Mouse (Mus musculus) adrenal gland, postnatal 14 days (tissue): Measurements from ENCODE around the gene Btbd16. TPM values are rescaled to one million over a fixed set of nuclear protein-coding genes. Genes with fewer than 3 reads are reported as not detected.
A peak's percentile ranks its signal among the peaks of the same experiment; 100 is the strongest.

Experiments
- DNase-seq: peaks from one replicate; pipeline ENCODE4 v3.0.0; 2021; ENCODE audit warnings: mixed read lengths
- total RNA-seq: library from RNA; stranded (reverse); gene quantifications from 2 replicates; pipeline ENCODE4 v1.2.3, GENCODE M21; 2021

The Btbd16 gene
- total RNA-seq, 1 experiment from 2014 or later, result not detected

DNA sequence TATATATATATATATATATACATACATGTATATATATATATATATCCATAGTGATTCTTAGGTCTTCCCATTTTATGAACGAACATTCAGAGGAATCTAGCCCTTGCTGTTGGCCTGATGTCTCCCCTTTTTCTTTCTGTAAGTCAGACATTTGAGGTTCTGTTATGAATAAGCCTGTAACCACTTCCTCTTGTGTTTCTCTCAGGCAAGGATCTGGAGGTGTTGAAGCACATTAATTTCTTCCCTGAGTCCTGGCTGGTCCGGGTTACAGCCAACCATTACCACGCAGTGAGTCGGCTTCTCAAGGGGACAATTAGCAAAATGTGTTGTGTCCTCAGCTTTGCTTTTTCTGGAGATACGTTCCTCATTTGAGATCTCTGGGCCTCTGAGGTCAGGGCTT is 44.9 kb downstream of the Btbd16 start:
- DNase-seq, result no peak

DNA sequence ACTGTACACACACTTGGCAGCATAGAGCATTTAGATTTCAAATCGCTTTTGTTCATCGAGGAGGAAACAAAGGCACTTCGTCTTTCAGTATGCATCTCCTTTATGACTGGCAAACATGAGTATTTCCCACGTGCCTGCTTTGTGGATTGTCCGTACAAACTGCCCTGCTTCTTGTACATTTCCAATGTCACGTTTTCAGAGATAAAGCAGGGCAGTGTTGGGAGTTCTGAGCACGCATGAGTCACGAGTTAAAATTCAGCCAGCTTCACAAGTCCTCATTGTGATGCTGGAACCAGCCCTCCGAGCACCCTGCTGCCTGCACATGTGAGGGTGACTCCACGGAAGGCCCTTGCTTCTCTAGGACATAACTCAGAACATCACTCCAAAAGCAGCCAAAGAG is 45.8 kb downstream of the Btbd16 start:
- peak; percentile 24 for DNase-seq

DNA sequence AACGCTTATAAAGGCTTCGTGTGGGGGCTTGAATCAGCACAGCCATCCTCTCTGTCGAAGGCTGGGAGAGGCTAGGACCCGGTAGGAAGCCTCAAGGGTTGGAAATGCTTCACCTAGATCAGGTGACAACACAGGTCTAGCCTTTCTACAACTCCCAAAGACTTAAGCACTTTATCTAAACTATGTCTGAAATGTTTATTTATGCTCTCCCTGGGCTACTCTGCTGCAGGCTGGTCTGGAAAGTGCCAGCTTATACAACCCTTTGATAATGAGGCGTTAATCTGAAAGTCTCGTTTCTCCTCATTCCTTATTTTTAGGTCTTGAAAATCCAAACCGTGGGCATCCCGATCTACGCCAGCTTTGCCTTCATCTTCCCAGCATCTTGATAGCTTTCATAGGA is 50.1 kb downstream of the Btbd16 start:
- no peak for DNase-seq

DNA sequence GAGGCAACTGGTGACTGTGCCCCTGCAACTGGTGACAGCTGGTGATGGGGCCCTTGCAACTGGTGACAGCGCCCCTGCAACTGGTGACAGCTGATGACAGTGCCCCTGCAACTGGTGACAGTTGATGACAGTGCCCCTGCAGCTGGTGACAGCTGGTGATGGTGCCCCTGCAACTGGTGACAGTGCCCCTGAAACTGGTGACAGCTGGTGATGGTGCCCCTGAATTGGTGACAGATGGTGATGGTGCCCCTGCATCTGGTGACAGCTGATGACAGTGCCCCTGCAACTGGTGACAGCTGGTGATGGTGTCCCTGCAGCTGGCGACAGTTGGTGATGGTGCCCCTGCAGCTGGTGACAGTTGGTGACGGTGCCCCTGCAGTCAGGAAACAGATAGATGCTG is 52.5 kb downstream of the Btbd16 start:
- no peak for DNase-seq

DNA sequence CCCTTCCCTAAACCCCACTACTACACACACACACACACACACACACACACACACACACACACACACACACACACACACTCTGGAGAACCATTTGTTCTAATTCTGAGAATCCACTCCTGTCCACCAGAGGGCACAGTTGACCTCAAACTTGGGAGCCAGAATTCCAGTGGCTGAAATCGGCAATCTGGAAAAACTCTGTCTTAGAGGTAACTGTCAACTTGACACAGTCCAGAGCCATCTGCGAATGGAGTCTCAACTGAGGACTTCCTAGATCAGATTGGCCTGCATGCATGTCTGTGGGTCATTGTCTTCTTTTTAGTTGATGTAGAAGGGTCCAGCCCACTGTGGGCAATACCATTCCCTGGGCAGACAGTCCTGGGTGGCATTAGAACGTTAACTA is 53.6 kb downstream of the Btbd16 start:
- peak; percentile 80 for DNase-seq

DNA sequence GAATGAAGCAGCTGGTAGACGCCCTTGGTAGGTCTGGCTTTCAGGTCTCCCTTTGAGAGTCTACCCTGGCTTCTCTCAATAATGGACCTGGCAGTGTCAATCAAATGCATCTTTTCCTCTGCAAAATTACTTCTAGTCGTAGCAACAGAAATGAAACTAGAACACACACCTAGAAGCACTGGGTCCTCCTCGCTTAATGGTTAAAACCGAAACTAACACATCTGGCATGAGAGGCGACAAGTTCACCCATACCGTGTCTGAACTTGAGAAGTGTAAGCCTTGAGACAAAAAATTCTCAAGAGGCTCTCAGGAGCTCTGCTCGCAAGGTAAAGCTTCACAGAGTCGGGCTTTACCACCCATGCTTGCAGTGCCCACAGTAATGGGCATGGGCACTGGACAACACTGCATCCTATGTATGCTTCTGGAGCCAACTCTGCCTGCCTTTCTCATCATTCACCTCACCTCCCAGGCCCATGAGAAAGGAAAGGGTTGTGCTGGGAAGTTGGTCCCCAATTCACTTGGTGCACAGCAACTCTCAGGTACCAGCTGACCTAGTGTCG is 54.1 kb downstream of the Btbd16 start:
- DNase-seq, result no peak

DNA sequence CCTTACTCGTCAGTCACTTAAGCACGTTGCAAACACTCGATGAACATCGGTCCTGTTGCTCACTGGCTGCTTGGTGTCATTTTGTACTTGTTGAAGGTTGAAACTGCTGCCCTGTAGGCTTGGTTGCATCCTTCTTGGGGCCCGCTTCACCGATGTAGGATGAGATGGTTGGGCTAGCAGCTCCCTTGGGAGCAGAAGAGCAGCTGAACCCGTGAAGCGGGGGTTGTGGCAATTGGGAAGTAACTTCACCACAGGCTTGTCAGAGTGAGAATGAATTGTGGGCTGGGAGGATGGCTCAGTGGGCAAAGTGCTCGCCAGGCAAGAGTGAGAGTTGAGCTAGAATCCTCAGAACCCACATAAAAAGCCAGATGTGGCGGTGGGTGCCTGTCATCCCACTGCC is 54.6 kb downstream of the Btbd16 start:
- no peak for DNase-seq

DNA sequence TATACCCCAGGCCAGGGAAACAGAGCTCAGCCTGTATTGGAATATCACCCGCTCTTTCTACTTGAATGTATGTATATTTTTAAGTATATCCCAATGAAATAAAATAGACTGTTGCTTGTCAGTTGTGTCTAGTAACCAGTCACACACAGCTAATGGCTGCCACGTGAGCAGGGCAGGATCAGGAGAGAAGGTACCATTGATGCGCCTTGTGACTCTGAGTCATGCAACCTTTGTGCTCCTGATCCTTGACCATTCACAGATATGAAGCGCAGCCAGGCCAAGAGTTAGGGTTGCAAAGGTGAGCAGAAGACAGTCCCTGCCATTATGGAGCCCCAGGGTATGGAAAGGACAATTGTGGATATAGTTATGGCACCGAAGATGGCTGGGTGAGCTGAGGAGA is 57.7 kb downstream of the Btbd16 start:
- DNase-seq, result no peak

DNA sequence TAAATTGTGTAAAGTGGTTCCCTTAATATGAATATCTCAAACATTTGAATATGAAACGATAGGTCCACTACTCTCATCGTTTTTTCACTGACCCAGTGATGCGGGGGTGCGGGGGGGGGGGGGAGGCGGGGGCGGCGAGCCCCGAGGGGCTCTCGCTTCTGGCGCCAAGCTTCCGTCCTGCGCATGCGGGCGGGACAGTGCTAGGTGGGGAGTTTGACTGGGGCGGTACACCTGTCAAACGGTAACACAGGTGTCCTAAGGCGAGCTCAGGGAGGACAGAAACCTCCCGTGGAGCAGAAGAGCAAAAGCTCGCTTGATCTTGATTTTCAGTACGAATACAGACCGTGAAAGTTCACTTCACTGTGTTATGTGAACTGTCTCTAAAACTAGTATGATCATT is 60.4 kb downstream of the Btbd16 start:
- DNase-seq, result peak; percentile 46

DNA sequence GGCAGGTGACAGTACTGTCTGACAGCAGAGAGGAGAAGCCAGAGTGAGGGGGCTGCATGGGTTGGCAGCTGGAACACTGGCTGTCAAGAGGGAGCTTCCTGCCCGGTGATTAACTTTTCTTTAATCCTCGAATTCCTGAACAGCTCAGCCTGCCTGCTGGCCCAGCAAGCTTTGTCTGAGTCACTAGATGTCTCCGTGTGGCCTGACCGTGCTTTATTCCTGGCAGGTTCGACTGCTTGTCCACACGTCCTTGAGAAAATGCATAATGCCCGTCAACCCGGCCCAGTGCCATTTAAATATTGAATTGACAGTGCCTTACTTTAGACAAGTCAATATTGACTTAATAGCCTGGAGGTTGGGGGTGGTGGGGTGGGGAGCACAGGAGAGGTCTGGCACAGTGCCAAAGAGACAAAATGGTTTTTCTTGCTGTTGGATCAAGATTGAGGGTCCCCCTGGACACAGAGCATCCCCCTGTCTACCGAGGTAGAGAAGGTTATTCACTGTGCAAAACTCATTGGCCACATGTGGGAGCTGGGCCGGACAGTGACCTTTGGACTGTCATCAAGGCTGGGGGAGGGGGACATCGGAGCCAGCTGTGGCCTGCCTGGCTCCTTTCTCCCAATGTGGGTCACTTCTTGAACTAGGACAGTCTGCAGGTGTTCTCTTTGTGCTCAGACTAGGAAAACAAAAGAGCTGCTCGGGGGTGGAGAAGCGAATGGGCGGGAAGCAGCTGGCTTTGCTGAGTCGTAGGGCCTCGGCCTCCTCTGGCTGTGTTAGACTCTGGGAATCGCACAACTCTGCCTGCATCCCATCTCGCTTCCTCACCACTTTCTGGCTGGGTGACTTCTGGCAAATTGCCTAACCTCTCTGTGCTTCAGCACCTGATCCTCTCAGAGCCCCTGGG is 61.3 kb downstream of the Btbd16 start:
- DNase-seq, result peak; percentile 79

DNA sequence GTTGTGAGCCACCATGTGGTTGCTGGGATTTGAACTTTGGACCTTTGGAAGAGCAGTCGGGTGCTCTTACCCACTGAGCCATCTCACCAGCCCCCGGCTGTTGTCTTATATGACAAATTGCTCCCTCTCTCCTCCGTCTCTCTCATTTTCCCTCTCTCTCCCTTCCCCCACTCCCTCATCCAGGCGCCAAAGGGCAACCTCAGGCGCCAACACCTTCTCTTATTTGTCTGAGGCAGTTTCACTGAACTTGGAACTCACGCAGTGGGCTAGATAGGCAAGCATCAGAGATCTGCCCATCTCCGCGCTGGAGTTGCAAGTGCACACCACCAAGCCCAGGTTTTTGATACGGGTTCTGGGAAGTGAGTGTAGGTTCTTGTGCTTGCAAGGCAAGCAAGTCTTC is 62.2 kb downstream of the Btbd16 start:
- DNase-seq, result no peak

DNA sequence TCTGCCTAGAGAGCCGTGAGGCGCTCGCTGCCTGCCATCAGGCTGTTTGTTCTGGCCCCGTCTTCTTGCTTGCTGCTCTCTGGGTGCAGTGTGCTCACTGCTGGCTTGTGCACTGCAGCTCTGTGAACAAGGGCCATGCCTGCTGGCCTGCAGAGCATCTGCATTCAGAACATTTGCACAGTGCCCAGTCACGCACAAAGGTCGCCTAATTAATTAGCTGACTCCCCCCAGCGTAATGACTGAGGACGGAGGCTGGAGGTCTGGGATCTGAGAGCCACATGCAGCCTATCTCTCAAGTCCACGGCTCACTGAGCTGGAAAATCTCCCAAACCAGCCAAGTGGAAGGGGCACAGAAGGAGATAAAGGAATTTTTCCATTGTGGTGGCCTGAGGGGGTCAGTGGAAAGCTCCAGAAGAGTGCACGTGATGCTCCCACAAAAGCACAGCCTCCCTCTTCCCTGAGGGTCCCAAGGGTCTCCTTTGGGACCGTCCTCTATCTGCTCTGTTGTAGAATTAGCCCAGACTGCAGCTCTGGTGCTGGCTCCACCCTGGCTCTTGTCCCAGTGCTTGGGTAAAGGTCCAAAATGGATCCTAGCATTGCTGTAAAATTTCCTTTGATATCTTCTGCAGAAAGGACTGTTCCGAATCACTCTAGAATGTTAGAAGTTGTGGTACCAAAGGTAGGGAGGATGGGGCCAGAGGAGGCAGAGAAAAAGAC is 64.2 kb downstream of the Btbd16 start:
- no peak for DNase-seq

DNA sequence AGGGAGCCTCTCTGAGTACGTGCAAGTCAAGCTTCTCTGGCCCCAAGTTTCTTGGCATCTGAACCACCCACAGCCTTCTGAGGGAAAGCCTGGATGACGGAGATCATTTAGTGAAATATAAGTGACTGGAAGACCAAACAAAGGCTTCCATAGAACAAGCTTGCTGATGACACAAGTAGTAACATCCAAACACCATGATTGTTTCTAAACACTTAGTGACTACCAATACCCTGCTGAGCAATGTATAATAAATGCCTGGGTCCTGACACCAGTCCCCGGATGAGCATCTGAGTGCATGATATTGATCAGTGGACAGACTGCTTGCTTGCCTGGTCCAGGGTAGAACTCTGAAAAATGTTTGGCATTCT is 64.8 kb downstream of the Btbd16 start:
- no peak for DNase-seq

DNA sequence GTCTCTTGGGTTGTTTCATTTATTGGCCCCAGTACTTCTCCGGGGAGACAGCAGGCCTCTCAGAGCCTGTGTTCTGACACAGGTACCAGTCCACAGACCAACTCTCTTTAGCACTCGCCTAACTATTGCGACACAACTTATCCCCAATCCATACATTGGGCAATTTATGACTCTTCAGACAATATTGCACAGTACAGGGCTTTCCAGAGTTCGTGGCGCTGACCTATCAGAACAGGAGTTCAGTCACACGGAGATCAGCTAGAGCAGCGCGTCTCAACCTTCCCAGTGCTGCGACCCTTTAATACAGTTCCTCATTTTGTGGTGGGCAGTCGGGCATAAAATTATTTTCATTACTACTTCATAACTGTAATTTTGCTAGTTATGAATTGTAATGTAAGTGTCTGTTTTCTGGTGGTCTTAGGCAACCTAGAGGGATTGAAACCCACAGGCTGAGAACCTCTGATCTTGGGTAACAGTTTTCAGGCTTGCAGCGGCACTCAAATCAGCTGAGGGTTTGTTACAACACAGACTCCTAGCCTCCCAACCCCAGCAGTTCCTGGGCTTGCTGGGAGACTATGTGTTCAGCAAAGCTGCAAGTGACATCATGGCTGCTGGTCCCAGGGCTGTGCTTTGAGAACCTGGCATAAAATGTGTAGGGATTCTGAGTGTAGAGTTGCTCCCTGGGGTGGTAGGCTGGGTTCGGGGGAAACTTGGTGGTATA is 65.7 kb downstream of the Btbd16 start:
- DNase-seq, result no peak

DNA sequence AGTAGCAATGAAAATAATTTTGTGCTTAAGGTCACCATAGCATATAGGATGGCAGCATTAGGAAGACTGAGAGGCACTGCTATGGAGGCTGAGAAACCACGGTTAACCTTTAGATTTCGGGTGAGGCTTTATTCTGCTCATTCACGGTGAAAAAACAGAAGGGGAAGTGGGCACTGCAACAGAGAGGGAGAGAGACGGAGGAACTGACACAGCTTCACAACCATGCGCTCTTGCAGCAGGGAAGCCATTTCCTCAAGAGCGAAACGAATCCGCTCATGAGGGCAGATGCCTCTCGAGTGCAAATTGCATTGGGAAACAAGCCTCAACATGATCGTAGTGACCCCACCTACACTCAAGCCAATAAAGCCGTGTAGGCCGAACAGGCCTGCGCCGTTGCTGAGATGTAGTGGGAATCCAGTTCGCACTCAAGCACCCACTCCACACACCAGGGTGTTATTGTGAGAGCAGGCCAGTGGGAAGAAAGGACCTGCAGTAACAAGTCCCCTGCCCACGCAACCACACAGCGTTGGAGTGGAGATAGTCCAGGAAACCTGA is 73.4 kb downstream of the Btbd16 start:
- no peak for DNase-seq

DNA sequence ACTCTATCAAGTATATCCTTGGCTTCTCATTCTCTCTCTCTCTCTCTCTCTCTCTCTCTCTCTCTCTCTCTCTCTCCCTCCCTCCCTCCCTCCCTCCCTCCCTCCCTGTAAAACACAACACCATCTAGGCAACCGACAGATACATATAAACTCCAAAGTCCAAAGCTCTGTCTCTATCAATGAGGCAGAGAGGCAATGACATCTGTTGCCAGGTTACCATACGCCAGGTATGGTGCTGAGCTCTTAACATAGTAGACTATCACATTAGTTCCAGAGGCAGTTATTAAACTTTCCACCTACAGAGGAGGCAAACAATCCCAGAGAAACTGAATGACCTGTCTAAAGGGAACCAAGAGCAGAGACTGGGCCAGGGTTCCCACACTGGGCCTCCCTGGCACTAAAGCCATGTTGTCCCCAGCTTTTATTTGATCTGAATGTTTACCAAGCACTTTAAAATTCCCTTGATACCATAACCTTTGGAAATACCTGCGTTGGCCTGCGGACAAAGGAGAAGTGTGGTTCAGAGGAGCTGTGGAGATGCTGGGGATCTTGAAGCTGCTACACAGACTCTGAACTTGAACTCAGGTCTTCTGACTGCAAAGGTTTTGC is 80.9 kb downstream of the Btbd16 start:
- no peak for DNase-seq

DNA sequence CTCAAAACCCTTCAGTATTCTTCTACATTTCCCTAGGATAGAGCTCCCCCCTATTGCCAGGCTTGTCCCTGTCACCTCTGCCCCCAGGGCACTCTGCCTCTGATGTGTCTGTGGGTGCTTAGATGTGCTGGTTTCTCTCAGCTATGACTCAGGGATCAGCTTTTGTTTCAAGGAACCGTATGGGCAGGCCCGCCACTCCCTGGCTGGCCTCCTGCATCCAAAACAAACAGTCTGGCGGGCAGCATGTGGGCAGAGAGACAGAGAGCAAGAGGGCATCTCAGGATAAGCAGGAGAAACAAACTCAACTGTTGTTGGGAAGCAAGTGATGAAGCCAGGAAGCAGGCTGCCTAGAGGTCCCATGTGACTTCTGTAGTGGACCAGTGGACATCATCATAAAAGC is 81.8 kb downstream of the Btbd16 start:
- DNase-seq, result peak; percentile 40

DNA sequence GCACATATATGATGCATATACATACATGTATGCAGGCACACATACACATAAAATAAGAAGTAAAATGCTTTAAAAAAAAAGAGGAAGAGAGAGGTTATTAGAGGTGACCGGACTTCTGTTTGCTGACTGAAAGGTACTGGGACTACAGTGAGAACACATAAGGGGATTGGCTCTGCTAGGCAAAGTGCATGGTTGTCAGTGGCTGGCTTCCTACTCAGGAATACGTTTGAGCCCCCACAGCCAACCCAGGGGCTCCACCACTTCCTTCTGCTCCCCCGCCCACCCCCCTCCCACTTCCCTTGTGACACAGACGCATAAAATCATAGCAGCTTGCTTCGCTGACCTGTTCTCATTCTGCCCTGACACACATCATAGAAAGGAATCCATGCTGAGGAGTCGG is 84.1 kb downstream of the Btbd16 start:
- DNase-seq, result no peak

DNA sequence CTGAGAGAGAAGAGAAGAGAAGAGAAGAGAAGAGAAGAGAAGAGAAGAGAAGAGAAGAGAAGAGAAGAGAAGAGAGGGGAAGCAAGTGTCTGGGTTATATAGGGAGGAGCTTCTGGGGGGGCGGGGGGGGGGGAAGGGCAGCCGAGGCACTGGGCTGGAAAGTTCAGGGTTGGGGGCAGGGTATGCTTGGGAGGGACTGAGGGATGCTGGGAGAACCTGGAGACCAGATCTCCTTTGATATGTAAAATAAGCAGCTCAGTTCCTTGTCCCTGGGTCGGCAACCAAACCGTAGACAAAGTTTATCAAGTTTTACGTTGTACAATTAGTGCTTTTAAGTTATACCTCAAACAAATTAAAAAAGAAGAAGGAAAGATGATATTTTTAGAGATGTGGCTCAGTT is 86.1 kb downstream of the Btbd16 start:
- DNase-seq, result no peak

DNA sequence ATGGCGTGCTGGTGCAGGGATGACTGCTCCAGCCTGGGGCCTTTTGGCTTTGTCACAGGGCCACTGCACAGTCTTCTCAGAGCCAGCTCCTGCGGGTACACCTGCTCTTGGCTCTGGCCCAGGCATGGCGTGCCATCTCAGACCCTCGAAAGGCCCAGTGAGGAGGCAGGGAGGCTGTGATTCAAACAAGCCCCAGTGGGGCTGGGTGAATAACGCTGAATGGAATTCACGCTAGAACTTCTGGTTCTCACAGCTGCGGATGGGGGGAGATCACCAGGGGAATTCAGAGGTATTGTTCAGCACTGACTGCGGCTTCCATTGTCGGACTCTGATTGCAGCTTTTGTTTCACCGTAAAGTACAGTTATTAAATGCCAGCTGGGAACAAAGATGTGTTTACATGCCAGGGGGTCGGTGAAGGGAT is 86.9 kb downstream of the Btbd16 start:
- no peak for DNase-seq

DNA sequence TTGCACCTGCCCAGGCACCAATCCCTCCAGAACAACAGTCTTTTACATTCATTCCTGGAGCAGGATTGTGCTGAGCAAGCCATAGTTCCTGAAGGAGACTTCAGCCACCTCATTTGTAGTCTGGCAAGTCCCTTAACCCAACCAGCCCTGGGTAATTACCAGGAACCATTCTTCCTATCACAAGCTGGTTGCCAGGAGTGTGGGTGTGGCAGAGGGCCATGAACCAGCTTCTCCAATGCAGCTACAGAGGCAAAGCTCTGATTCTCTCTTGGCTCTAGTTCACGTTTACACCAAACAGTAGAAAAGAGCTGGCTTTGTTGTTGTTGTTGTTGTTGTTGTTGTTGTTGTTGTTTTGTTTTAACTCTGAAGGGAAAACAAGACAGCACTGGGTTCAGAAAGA is 88.6 kb downstream of the Btbd16 start:
- DNase-seq, result no peak

DNA sequence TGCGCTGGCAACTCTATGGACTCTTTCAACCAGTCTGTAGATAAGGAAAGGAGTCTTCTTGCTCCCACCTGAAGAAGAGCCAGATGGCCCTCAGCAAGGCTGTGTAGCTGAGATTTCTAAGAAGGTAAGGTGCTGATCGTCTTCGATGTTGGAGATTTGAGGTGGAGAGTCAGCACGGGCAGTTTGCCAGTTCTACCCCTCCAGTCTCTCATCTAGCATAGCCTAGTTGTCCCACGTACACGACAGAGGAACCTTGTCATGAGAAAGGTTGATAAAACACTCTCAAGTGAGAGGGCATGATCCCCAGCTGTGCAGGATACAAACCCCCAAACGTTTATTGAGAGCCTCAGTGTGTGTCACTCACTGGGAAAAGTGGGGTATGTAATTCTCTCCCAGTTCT is 90.8 kb downstream of the Btbd16 start:
- DNase-seq, result no peak
